Mouse (Mus musculus): ENCODE results near the gene Pik3r3. TPM values are rescaled to one million over a fixed set of nuclear protein-coding genes. Genes with fewer than 3 reads are reported as not detected.

Gene Pik3r3
- polyA plus RNA-seq, 1 experiment from 2014 or later, result 71.4 TPM

DNA sequence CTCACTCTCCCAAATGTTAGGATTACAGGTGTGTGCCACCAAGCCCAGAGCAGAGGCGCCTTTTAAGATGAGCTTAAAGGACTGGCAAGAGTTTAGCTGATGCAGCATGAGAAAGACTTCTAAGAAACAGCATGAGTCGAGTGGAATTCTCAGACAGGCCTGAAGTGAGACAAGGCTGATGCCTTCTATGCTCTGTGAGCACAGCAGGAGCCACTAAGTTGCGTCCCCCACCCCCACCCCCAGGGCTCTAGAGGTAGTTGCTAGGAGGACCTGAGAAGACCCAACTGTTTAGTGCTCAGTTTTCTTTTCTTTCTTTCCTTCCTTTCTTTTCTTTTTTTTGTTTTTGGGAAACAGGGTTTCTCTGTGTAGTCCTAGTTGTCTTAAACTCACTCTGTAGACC is 39.3 kb upstream of the Pik3r3 start:
- no peak overlapping the region for H3K4me2 ChIP-seq (ENCODE audit: low read depth, low read length, severe bottlenecking)
- no peaks in the 10 kb centered on the region for H3K36me3 ChIP-seq (ENCODE audit: control insufficient read depth, insufficient read depth, low read length)
- no peaks in the 10 kb centered on the region for H3K9me3 ChIP-seq (ENCODE audit: control insufficient read depth, low read length)
- H3K4me3 ChIP-seq (ENCODE audit: low read depth, low read length), result no peak overlapping the region
- no peak overlapping the region for H3K27ac ChIP-seq (ENCODE audit: low read depth, low read length)
- no peak overlapping the region for H3K9ac ChIP-seq (ENCODE audit: low read length)
- ATAC-seq (replicated peaks; ENCODE audit: low FRiP score) (no peak), DNase-seq (ENCODE audit: low spot score) (no peak)
- no peaks in the 10 kb centered on the region for H3K27me3 ChIP-seq (ENCODE audit: control insufficient read depth, insufficient read depth, low read length)
- H3K4me1 ChIP-seq (replicated peaks; ENCODE audit: control insufficient read depth, insufficient read depth, low read length), result peaks cover 4% of the 10 kb centered on the region; the same call in 1 of the 2 replicates
- WGBS, result 13% methylated on average over 3 of the region's 3 CpGs

DNA sequence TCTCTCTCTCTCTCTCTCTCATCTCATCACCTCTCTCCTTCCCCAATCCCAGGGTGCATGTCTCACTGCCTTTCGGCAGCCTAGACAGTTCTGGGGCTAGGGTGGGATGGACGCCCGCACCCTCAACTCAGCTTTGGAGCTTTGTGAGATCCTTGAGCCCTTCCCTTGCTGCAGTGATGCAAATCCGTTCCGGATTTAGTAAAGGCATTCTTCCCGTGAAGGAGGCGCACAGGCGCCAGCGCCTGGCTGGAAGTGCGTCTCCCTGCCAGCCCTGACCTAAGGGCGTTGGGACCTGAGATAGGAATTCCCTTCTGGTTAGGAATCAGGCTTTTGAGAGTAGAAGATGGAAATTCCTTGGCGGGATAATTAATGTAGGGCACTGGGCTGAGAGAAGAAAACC is 38.7 kb upstream of the Pik3r3 start:
- no peak overlapping the region for H3K27ac ChIP-seq (ENCODE audit: low read depth, low read length)
- 0 out of 2 replicates have a peak overlapping the region, but pooled peaks have one; percentile 2 for H3K4me3 ChIP-seq (ENCODE audit: low read depth, low read length)
- H3K4me2 ChIP-seq (ENCODE audit: low read depth, low read length, severe bottlenecking), result peak overlapping the region; percentile 31; the same call in 1 of the 2 replicates
- no peak for DNase-seq (ENCODE audit: low spot score)
- peak overlapping the region; percentile 47 for H3K9ac ChIP-seq (ENCODE audit: low read length)
- WGBS, result 5% methylated on average over 12 of the region's 12 CpGs
- H3K27me3 ChIP-seq (ENCODE audit: control insufficient read depth, insufficient read depth, low read length), result no peaks in the 10 kb centered on the region
- no peaks in the 10 kb centered on the region for H3K9me3 ChIP-seq (ENCODE audit: control insufficient read depth, low read length)
- no peaks in the 10 kb centered on the region for H3K36me3 ChIP-seq (ENCODE audit: control insufficient read depth, insufficient read depth, low read length)
- no peak for ATAC-seq (replicated peaks; ENCODE audit: low FRiP score)
- H3K4me1 ChIP-seq (replicated peaks; ENCODE audit: control insufficient read depth, insufficient read depth, low read length), result peaks cover 4% of the 10 kb centered on the region; the same call in 1 of the 2 replicates

DNA sequence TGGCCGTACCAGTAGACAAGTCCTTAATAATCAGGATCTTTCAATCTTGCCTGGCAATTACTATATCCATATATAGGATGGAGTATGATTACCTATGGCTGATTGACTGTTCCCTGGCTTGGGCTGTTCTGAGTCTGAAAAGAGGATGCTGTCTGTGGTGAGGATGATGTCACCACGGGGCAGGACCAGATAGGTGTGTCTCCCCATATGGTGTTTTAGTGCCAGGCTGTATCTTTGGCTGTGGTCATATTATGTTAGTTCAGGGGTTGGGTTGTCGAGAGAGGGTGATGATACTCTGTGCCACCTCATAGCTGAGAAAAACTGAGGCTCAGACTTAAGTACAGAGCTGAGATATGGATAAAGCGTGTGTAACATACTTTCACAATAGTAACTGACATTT is 36.3 kb upstream of the Pik3r3 start:
- Histone ChIP-seq H3K9ac (ENCODE audit: low read length) (no peak overlapping the region), H3K36me3 (ENCODE audit: control insufficient read depth, insufficient read depth, low read length) (no peaks in the 10 kb centered on the region), H3K27me3 (ENCODE audit: control insufficient read depth, insufficient read depth, low read length) (no peaks in the 10 kb centered on the region), H3K4me1 (replicated peaks; ENCODE audit: control insufficient read depth, insufficient read depth, low read length) (peaks cover 4% of the 10 kb centered on the region; the same call in 1 of the 2 replicates), H3K4me3 (ENCODE audit: low read depth, low read length) (no peak overlapping the region), H3K27ac (ENCODE audit: low read depth, low read length) (no peak overlapping the region), H3K9me3 (ENCODE audit: control insufficient read depth, low read length) (no peaks in the 10 kb centered on the region), H3K4me2 (ENCODE audit: low read depth, low read length, severe bottlenecking) (no peak overlapping the region)
- ATAC-seq (replicated peaks; ENCODE audit: low FRiP score), result no peak
- no peak for DNase-seq (ENCODE audit: low spot score)
- 94% methylated on average over 4 of the region's 4 CpGs for WGBS

DNA sequence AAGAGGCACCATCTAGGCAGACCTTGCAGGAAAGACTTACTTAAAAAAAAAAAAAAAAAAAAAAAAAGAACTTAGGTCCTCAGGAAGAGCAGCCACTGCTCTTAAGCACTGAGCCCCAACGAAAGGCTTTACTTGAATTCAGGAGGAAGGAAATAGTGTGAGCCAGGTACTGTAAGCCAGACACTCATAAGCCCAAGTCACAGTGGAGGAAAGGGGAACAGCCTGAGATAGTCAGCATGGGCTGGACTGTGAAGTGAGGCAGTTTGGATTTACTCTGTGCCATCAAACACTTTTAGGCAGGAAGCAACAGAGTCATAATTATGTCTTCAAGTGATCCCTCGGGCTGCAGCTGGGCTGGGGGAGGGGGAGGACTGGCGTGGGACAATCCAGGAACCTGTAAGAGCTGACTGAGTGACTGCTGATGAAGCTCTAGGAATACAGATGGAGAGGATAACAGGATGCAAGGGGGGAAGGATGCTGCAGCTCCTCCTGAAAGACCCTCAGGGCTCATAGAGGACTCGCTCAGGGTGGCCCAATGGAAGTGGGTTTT is 29.1 kb upstream of the Pik3r3 start:
- 70% methylated on average over 4 of the region's 4 CpGs for WGBS
- no peak overlapping the region for H3K27ac ChIP-seq (ENCODE audit: low read depth, low read length)
- no peak for DNase-seq (ENCODE audit: low spot score)

DNA sequence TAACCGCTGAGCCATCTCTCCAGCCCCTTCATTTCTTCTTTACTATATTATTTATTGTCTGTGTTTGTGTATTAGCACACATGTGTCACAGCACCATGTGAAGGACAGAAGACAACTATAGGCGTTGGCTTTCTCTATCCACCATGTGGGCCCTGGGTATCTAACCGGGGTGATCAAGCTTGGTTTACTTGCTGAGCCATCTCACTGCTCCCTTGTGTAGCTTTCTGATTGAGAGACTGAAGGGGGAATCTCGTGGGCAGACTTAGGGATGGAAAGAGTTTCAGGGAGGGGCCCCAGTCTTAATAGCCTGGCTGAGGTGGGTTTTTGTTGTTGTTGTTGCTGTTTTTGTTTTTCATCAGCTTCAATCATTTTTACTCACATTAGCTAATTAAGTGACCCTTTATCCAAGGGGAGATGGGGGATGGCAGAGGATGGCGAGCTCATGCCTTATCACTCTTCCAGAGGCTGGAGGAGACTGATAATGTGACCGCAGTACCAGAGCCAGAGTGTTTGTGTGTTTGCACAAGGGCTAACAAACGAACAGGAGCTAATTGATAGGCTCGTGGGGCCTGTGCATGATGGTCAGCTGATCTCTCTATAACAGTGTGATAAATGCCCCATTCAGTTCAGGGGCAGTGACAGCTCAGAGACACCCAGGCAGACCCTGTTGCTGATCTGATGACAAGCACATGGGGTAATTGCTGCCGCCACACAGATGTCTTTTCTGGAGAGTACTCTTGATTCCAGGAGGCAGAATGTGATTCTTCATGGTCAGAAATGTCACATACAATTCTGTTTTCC is 27.6 kb upstream of the Pik3r3 start:
- Histone ChIP-seq H3K9me3 (ENCODE audit: control insufficient read depth, low read length) (no peaks in the 10 kb centered on the region), H3K4me1 (replicated peaks; ENCODE audit: control insufficient read depth, insufficient read depth, low read length) (no peaks in the 10 kb centered on the region), H3K4me2 (ENCODE audit: low read depth, low read length, severe bottlenecking) (no peak overlapping the region), H3K9ac (ENCODE audit: low read length) (no peak overlapping the region), H3K27ac (ENCODE audit: low read depth, low read length) (no peak overlapping the region), H3K36me3 (ENCODE audit: control insufficient read depth, insufficient read depth, low read length) (no peaks in the 10 kb centered on the region), H3K4me3 (ENCODE audit: low read depth, low read length) (no peak overlapping the region), H3K27me3 (ENCODE audit: control insufficient read depth, insufficient read depth, low read length) (no peaks in the 10 kb centered on the region)
- DNase-seq (ENCODE audit: low spot score) (no peak), ATAC-seq (replicated peaks; ENCODE audit: low FRiP score) (no peak)
- WGBS, result 77% methylated on average over 9 of the region's 9 CpGs

More for the DNA sequence above, 29.1 kb upstream of the Pik3r3 start:
- H3K4me1 ChIP-seq (replicated peaks; ENCODE audit: control insufficient read depth, insufficient read depth, low read length), result no peaks in the 10 kb centered on the region
- no peaks in the 10 kb centered on the region for H3K9me3 ChIP-seq (ENCODE audit: control insufficient read depth, low read length)
- H3K36me3 ChIP-seq (ENCODE audit: control insufficient read depth, insufficient read depth, low read length), result no peaks in the 10 kb centered on the region
- no peak for ATAC-seq (replicated peaks; ENCODE audit: low FRiP score)
- no peaks in the 10 kb centered on the region for H3K27me3 ChIP-seq (ENCODE audit: control insufficient read depth, insufficient read depth, low read length)
- no peak overlapping the region for H3K9ac ChIP-seq (ENCODE audit: low read length)
- no peak overlapping the region for H3K4me3 ChIP-seq (ENCODE audit: low read depth, low read length)
- no peak overlapping the region for H3K4me2 ChIP-seq (ENCODE audit: low read depth, low read length, severe bottlenecking)

DNA sequence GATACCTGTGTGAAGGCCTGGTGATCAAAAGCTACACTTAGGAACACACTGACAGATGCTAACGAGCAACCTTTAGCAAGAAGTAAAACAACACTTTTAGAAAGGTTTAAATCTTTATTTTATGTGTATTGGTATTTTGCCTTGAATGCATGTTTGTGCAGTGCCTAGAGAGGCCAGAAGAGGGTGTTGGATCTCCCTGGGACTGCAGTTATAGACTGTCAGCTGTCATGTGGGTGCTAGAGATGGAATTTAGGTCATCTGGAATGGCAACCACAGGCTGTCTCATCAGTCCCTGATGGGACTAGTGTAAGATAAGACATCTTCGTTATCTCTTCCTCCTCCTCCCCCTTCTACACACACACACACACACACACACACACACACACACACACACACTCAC is 23.0 kb upstream of the Pik3r3 start:
- H3K4me3 ChIP-seq (ENCODE audit: low read depth, low read length), result no peak overlapping the region
- DNase-seq (ENCODE audit: low spot score) (no peak), ATAC-seq (replicated peaks; ENCODE audit: low FRiP score) (no peak)
- no peaks in the 10 kb centered on the region for H3K9me3 ChIP-seq (ENCODE audit: control insufficient read depth, low read length)
- no peaks in the 10 kb centered on the region for H3K27me3 ChIP-seq (ENCODE audit: control insufficient read depth, insufficient read depth, low read length)
- H3K36me3 ChIP-seq (ENCODE audit: control insufficient read depth, insufficient read depth, low read length), result no peaks in the 10 kb centered on the region
- H3K9ac ChIP-seq (ENCODE audit: low read length), result no peak overlapping the region
- H3K4me1 ChIP-seq (replicated peaks; ENCODE audit: control insufficient read depth, insufficient read depth, low read length), result no peaks in the 10 kb centered on the region
- WGBS, result 76% methylated on average over 2 of the region's 2 CpGs
- no peak overlapping the region for H3K4me2 ChIP-seq (ENCODE audit: low read depth, low read length, severe bottlenecking)
- no peak overlapping the region for H3K27ac ChIP-seq (ENCODE audit: low read depth, low read length)

DNA sequence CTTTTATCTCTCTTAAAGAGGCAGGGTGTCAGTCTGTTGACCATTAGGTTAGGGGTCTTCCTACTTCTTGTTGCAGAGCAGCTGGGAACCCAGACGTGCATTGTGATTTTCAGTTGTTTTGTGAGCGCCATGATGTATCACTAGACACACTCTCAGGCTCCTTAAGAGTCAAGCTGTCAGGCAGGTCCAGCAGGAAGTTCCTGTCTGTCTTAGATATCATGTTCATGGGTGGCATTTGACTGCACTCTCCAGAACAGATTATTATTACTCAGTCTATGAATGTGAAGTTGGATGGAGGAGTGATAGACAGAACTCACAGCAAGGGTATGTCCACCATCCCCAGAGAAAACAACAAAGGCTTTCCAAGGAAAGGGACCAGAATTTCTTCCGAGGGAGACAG is 17.0 kb upstream of the Pik3r3 start:
- no peaks in the 10 kb centered on the region for H3K4me1 ChIP-seq (replicated peaks; ENCODE audit: control insufficient read depth, insufficient read depth, low read length)
- H3K4me2 ChIP-seq (ENCODE audit: low read depth, low read length, severe bottlenecking), result no peak overlapping the region
- H3K9me3 ChIP-seq (ENCODE audit: control insufficient read depth, low read length), result no peaks in the 10 kb centered on the region
- H3K27me3 ChIP-seq (ENCODE audit: control insufficient read depth, insufficient read depth, low read length), result no peaks in the 10 kb centered on the region
- ATAC-seq (replicated peaks; ENCODE audit: low FRiP score), result no peak
- no peak overlapping the region for H3K9ac ChIP-seq (ENCODE audit: low read length)
- no peak for DNase-seq (ENCODE audit: low spot score)
- no peak overlapping the region for H3K4me3 ChIP-seq (ENCODE audit: low read depth, low read length)
- WGBS, result 86% methylated on average over 3 of the region's 3 CpGs
- H3K36me3 ChIP-seq (ENCODE audit: control insufficient read depth, insufficient read depth, low read length), result no peaks in the 10 kb centered on the region
- H3K27ac ChIP-seq (ENCODE audit: low read depth, low read length), result no peak overlapping the region

DNA sequence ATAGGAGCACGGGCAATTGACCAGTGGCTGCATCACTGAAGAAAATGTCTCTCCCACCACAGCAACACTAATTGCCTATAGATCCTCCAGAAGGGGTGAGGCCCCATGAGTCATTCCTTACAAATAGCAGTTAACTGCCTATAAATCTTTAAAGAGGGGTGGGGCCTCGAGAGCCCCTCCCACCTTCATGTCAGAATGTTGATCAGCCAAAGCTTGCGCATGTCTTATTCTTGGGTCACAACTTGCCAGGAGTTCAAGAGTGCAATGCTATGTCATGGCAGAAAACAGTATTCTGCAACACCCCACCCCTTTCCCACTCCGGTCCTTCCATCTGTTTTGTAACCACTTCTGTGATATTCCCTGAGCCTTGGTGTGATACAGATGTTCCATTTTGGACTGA is 14.9 kb upstream of the Pik3r3 start:
- WGBS, result 91% methylated on average over 4 of the region's 4 CpGs
- ATAC-seq (replicated peaks; ENCODE audit: low FRiP score), result no peak

DNA sequence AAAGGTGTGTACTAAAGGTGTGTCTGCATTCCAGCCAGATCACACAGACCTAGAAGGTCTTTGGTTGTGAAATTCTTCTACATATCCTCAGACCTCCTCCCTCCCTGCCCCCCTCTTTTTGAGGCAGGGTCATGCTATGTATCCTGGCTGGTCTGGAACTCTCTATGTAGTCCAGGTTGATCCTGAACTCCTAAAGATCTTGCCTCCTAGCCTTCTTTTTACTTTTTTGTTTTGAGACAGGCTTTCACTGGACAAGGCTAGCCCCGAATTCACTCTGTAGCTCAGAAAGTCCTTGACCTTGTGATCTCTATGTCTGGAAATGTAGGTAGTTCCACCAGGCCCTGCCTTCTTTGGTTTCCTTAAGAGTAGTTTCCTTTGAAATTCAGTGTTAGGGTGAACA is 12.5 kb upstream of the Pik3r3 start:
- no peak overlapping the region for H3K27ac ChIP-seq (ENCODE audit: low read depth, low read length)
- WGBS, result 76% methylated on average over 1 of the region's 1 CpGs
- DNase-seq (ENCODE audit: low spot score), result no peak
- no peaks in the 10 kb centered on the region for H3K4me1 ChIP-seq (replicated peaks; ENCODE audit: control insufficient read depth, insufficient read depth, low read length)
- no peaks in the 10 kb centered on the region for H3K36me3 ChIP-seq (ENCODE audit: control insufficient read depth, insufficient read depth, low read length)
- no peak for ATAC-seq (replicated peaks; ENCODE audit: low FRiP score)
- no peak overlapping the region for H3K9ac ChIP-seq (ENCODE audit: low read length)
- H3K4me2 ChIP-seq (ENCODE audit: low read depth, low read length, severe bottlenecking), result no peak overlapping the region
- H3K27me3 ChIP-seq (ENCODE audit: control insufficient read depth, insufficient read depth, low read length), result no peaks in the 10 kb centered on the region
- no peaks in the 10 kb centered on the region for H3K9me3 ChIP-seq (ENCODE audit: control insufficient read depth, low read length)
- no peak overlapping the region for H3K4me3 ChIP-seq (ENCODE audit: low read depth, low read length)

More for the DNA sequence above, 14.9 kb upstream of the Pik3r3 start:
- Histone ChIP-seq H3K27ac (ENCODE audit: low read depth, low read length) (no peak overlapping the region), H3K36me3 (ENCODE audit: control insufficient read depth, insufficient read depth, low read length) (no peaks in the 10 kb centered on the region), H3K9ac (ENCODE audit: low read length) (no peak overlapping the region), H3K4me3 (ENCODE audit: low read depth, low read length) (no peak overlapping the region), H3K9me3 (ENCODE audit: control insufficient read depth, low read length) (no peaks in the 10 kb centered on the region), H3K4me1 (replicated peaks; ENCODE audit: control insufficient read depth, insufficient read depth, low read length) (no peaks in the 10 kb centered on the region), H3K27me3 (ENCODE audit: control insufficient read depth, insufficient read depth, low read length) (no peaks in the 10 kb centered on the region), H3K4me2 (ENCODE audit: low read depth, low read length, severe bottlenecking) (no peak overlapping the region)
- no peak for DNase-seq (ENCODE audit: low spot score)
